Mouse (Mus musculus): ENCODE results near the gene Fbxw9. TPM values are rescaled to one million over a fixed set of nuclear protein-coding genes. Genes with fewer than 3 reads are reported as not detected.

Fbxw9 gene
- total and polyA plus RNA-seq, 3 experiments = 10.6 to 13.9 TPM; not detected in 1

GRCm38 (mm10) chr8:85071041-85071440, 11.2 kb downstream of the Fbxw9 start:
- DNase-seq (ENCODE audit: low read depth, low spot score) = peak; percentile 53
- Histone ChIP-seq H3K4me1 (ENCODE audit: control insufficient read depth in 1 of 2, insufficient read depth in 2 of 2, low read length in 2 of 2) (peaks cover 2 to 12% of the 10 kb centered on the region in 2 experiments; a peak in 3 of 4 replicates), H3K9ac (ENCODE audit: control insufficient read depth, low read depth, low read length, poor library complexity, severe bottlenecking) (peak overlapping the region; percentile 94), H3K36me3 (ENCODE audit: control insufficient read depth in 1 of 2, insufficient read depth in 2 of 2, low read length in 2 of 2) (peaks cover 0 to 8% of the 10 kb centered on the region in 2 experiments; a peak in 3 of 4 replicates), H3K4me3 (ENCODE audit: control insufficient read depth in 1 of 2, insufficient read depth in 1 of 2, low read depth in 2 of 2, low read length in 2 of 2) (peak overlapping the region; percentile 86 to 90), H3K27ac (ENCODE audit: control insufficient read depth, low read depth, low read length) (peak overlapping the region; percentile 77), H3K27me3 (ENCODE audit: control insufficient read depth in 1 of 2, insufficient read depth in 2 of 2, low read length in 2 of 2) (no peaks in the 10 kb centered on the region), H3K9me3 (replicated peaks; ENCODE audit: insufficient read depth, low read length) (no peaks in the 10 kb centered on the region), H3K79me2 (ENCODE audit: control insufficient read depth, insufficient read depth, low read length, poor library complexity) (peaks cover 15% of the 10 kb centered on the region)
- no peak for TF ChIP-seq ETS1 (IDR thresholded peaks at IDR 0.05; ENCODE audit: low read depth, low read length)
- TF ChIP-seq MYB (IDR thresholded peaks at IDR 0.05; ENCODE audit: low read depth, low read length) = no peak
- no peak for TF ChIP-seq CTCF (IDR thresholded peaks at IDR 0.05 in 2 of 3, conservative IDR thresholded peaks at IDR 0.05 in 1 of 3; ENCODE audit: control insufficient read depth in 1 of 3, insufficient read depth in 1 of 3, low read depth in 2 of 3, low read length in 3 of 3, poor library complexity in 1 of 3, severe bottlenecking in 1 of 3)
- TF ChIP-seq E2F4 (IDR thresholded peaks at IDR 0.05; ENCODE audit: borderline replicate concordance, low read depth, low read length) = no peak
- no peak; the same call in 1 of the 2 replicates for TF ChIP-seq POLR2AphosphoS2 (IDR thresholded peaks at IDR 0.05; ENCODE audit: low read length)
- no peak for TF ChIP-seq RCOR1 (IDR thresholded peaks at IDR 0.05; ENCODE audit: low read depth, low read length)
- no peak for TF ChIP-seq MAX (IDR thresholded peaks at IDR 0.05; ENCODE audit: low read length)

- peak within 1 kb of the TSS; percentile 86 to 90 for H3K4me3 ChIP-seq (ENCODE audit: control insufficient read depth in 1 of 2, insufficient read depth in 1 of 2, low read depth in 2 of 2, low read length in 2 of 2)
- peak; percentile 95 for DNase-seq (ENCODE audit: low read depth, low spot score)
- no peaks in the 10 kb centered on the region for H3K9me3 ChIP-seq (replicated peaks; ENCODE audit: insufficient read depth, low read length)
- H3K79me2 ChIP-seq (ENCODE audit: control insufficient read depth, insufficient read depth, low read length, poor library complexity) = peaks cover 15% of the 10 kb centered on the region
- H3K4me1 ChIP-seq (ENCODE audit: control insufficient read depth in 1 of 2, insufficient read depth in 2 of 2, low read length in 2 of 2) = peaks cover 2 to 12% of the 10 kb centered on the region in 2 experiments; a peak in 3 of 4 replicates
- H3K27ac ChIP-seq (ENCODE audit: control insufficient read depth, low read depth, low read length) = peak within 1 kb of the TSS; percentile 87
- peak within 1 kb of the TSS; percentile 94 for H3K9ac ChIP-seq (ENCODE audit: control insufficient read depth, low read depth, low read length, poor library complexity, severe bottlenecking)
- H3K36me3 ChIP-seq (ENCODE audit: control insufficient read depth in 1 of 2, insufficient read depth in 2 of 2, low read length in 2 of 2) = peaks cover 0 to 8% of the 10 kb centered on the region in 2 experiments; a peak in 3 of 4 replicates
- no peaks in the 10 kb centered on the region for H3K27me3 ChIP-seq (ENCODE audit: control insufficient read depth in 1 of 2, insufficient read depth in 2 of 2, low read length in 2 of 2)
- peak; percentile 85 for TF ChIP-seq NELFE (IDR thresholded peaks at IDR 0.05; ENCODE audit: low read depth, low read length)
- TF ChIP-seq E2F4 (IDR thresholded peaks at IDR 0.05; ENCODE audit: borderline replicate concordance, low read depth, low read length) = 0 out of 2 replicates have a peak, but pooled peaks have one; percentile 16
- peak; percentile 37; the same call in 1 of the 2 replicates for TF ChIP-seq ETS1 (IDR thresholded peaks at IDR 0.05; ENCODE audit: low read depth, low read length)
- TF ChIP-seq KAT2A (conservative IDR thresholded peaks at IDR 0.05; ENCODE audit: low read depth, low read length) = peak; percentile 55; the same call in 1 of the 2 replicates
- TF ChIP-seq ELF1 (IDR thresholded peaks at IDR 0.05; ENCODE audit: low read depth, low read length) = peak; percentile 78
- peak; percentile 77; the same call in 1 of the 2 replicates for TF ChIP-seq MXI1 (IDR thresholded peaks at IDR 0.05; ENCODE audit: low read depth, low read length)
- peak; percentile 80 for TF ChIP-seq ZMIZ1 (IDR thresholded peaks at IDR 0.05; ENCODE audit: low read depth, low read length)
- peak; percentile 98 for TF ChIP-seq MYC (IDR thresholded peaks at IDR 0.05; ENCODE audit: low read depth, low read length)
- TF ChIP-seq UBTF (IDR thresholded peaks at IDR 0.05; ENCODE audit: borderline replicate concordance, insufficient read depth, low read depth, low read length) = 0 out of 2 replicates have a peak, but pooled peaks have one; percentile 8
- peak; percentile 96 for TF ChIP-seq USF1 (IDR thresholded peaks at IDR 0.05; ENCODE audit: low read depth, low read length)
- TF ChIP-seq NRF1 (IDR thresholded peaks at IDR 0.05; ENCODE audit: insufficient read depth, low read depth, low read length, poor library complexity, severe bottlenecking) = no peak
- no peak for TF ChIP-seq RAD21 (IDR thresholded peaks at IDR 0.05; ENCODE audit: low read depth, low read length)
- TF ChIP-seq SIN3A (IDR thresholded peaks at IDR 0.05; ENCODE audit: low read length) = peak; percentile 47; the same call in 1 of the 2 replicates
- peak; percentile 94 for TF ChIP-seq BHLHE40 (IDR thresholded peaks at IDR 0.05; ENCODE audit: borderline replicate concordance, low read depth, low read length)
- peak; percentile 44; the same call in 1 of the 2 replicates for TF ChIP-seq POLR2AphosphoS2 (IDR thresholded peaks at IDR 0.05; ENCODE audit: low read length)
- TF ChIP-seq USF2 (IDR thresholded peaks at IDR 0.05; ENCODE audit: borderline replicate concordance in 1 of 2, insufficient read depth in 1 of 2, low read depth in 1 of 2, low read length in 2 of 2) = peak; percentile 40 to 77; a peak in 2 of 4 replicates
- peak; percentile 88 for TF ChIP-seq HCFC1 (IDR thresholded peaks at IDR 0.05; ENCODE audit: low read depth, low read length)
- no peak for TF ChIP-seq ZKSCAN1 (IDR thresholded peaks at IDR 0.05; ENCODE audit: low read depth, low read length)
- no peak for TF ChIP-seq MAFK (IDR thresholded peaks at IDR 0.05; ENCODE audit: borderline replicate concordance, low read depth, low read length)
- no peak for TF ChIP-seq EP300 (IDR thresholded peaks at IDR 0.05; ENCODE audit: low read depth in 1 of 2, low read length in 2 of 2)
- TF ChIP-seq CHD1 (IDR thresholded peaks at IDR 0.05; ENCODE audit: low read depth, low read length) = 0 out of 2 replicates have a peak, but pooled peaks have one; percentile 3
- peak; percentile 78 to 83 for TF ChIP-seq POLR2A (IDR thresholded peaks at IDR 0.05; ENCODE audit: control insufficient read depth in 1 of 2, insufficient read depth in 1 of 2, low read depth in 1 of 2, low read length in 2 of 2, poor library complexity in 1 of 2)
- TF ChIP-seq CHD2 (IDR thresholded peaks at IDR 0.05; ENCODE audit: low read length) = no peak
- TF ChIP-seq MYB (IDR thresholded peaks at IDR 0.05; ENCODE audit: low read depth, low read length) = no peak
- no peak for TF ChIP-seq CTCF (IDR thresholded peaks at IDR 0.05 in 2 of 3, conservative IDR thresholded peaks at IDR 0.05 in 1 of 3; ENCODE audit: control insufficient read depth in 1 of 3, insufficient read depth in 1 of 3, low read depth in 2 of 3, low read length in 3 of 3, poor library complexity in 1 of 3, severe bottlenecking in 1 of 3)
These were observed 11.8 kb downstream of the Fbxw9 start, which contains the start of gene Dhps for GRCm38 (mm10) chr8:85071514-85072281. Gene Dhps, plus strand, starts transcription at chr8:85071757.
